Mouse (Mus musculus) brain, embryonic 18.5 days (tissue): Measurements from ENCODE around the gene Neurl1a.

Source experiments
- DNase-seq: peaks from one replicate; pipeline ENCODE4 v3.0.0-alpha.2; 2012; ENCODE audit warnings: low read depth, low spot score

Neurl1a gene

GRCm38 (mm10) chr19:47168223-47168622 lies 10.4 kb upstream of the Neurl1a start:
- no peak for DNase-seq

- no peak for DNase-seq
These were observed 9.7 kb upstream of the Neurl1a start for GRCm38 (mm10) chr19:47168793-47169412.

GRCm38 (mm10) chr19:47174515-47174914 lies 4.1 kb upstream of the Neurl1a start:
- no peak for DNase-seq

GRCm38 (mm10) chr19:47175472-47175871 lies 3.1 kb upstream of the Neurl1a start:
- DNase-seq: no peak

- no peak for DNase-seq
These were observed 1.6 kb upstream of the Neurl1a start for GRCm38 (mm10) chr19:47176916-47177505.

DNA sequence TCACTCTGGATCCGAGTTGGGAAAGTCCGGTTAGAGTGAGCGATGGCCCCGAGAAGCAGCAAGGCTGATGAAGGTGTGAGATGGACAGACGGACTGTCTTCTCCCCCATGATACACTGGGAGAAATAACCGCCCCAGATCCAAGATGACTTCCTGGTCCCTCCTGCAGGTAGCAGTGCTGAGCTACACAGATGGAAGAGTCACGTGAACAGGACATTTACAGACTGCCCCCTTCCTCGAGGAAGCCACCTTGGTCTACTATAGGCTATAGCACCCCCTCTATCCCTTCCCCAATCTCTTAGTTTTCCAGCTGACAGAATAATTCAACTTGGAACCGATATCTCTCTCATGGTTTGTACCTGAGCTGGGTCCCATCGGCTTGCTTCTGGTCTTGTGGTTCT lies 619 bp upstream of the Neurl1a start:
- DNase-seq: no peak

- no peak for DNase-seq
These were observed 721 bp downstream of the Neurl1a start for GRCm38 (mm10) chr19:47179272-47179809.

DNA sequence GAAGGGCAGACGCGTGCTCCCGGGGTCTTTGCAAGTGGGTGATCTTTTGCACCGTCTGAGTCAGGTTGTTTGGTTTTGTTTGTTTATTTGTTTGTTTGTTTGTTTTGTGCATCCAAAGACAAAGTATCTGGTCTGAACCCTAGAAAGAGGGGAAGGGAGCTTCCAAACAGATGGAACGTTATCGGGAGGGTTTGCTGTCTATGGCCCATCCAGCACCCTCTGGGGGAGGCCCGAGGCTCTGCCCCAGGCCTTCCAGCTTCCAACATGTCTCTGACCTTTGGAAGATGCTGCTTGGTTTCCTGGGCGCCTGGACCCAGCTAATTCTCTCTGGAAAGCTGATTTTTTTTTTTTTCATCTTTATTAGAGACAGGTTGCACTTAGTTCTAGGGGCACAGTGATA lies 1.4 kb downstream of the Neurl1a start:
- DNase-seq: no peak

- no peak for DNase-seq
These were observed 5.6 kb downstream of the Neurl1a start for GRCm38 (mm10) chr19:47184221-47184620.

- no peak for DNase-seq
These were observed 6.1 kb downstream of the Neurl1a start for GRCm38 (mm10) chr19:47184736-47185135.

GRCm38 (mm10) chr19:47186514-47187275 lies 8.1 kb downstream of the Neurl1a start:
- no peak for DNase-seq

DNA sequence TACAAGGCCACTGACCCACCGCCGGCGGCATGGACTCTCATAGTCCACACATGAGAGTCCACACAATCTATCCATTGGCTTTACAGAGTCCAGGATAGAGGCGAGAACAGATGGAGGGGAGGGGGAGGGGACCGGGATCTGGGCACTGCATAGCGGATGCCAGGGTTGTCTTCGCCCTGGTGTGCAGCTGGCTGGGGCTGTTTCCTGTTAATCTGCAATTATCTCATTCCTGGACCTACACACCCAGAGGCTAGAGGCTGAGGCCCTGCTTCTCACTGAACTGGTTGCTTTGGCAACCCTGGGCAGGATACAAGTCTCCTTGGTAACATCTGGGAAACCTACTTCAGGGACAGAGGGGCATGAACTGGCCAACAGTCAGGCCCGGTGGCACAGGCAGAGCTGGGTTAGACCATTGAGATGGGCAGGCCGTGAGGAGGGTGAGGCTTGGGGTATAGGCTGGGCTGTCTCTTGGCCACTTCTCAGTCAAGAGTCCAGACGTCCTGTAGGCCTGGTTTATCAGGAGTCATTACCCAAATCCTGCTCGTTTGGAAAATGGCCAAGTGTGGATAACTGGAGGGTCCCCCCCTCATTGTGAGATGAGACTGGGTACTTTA lies 10.0 kb downstream of the Neurl1a start:
- no peak for DNase-seq

DNA sequence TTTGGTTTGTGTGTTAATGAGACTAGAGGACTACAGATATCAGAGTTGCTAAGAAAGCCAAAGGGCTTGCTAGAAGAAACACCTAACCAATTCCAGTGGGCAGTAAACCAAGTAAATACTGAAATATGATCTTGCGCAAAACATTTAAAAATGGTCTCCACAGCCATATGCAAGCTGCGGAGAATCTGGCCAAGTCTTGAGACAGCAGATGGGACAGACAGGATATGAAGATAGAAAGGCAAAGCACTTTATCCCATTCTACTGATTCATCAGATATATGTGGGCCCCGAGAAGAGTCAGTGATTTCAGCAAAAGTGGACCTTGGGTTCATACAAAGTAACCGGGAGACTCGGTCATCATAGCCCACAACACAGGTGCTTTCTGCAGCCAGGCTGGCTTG lies 13.5 kb downstream of the Neurl1a start:
- no peak for DNase-seq

DNA sequence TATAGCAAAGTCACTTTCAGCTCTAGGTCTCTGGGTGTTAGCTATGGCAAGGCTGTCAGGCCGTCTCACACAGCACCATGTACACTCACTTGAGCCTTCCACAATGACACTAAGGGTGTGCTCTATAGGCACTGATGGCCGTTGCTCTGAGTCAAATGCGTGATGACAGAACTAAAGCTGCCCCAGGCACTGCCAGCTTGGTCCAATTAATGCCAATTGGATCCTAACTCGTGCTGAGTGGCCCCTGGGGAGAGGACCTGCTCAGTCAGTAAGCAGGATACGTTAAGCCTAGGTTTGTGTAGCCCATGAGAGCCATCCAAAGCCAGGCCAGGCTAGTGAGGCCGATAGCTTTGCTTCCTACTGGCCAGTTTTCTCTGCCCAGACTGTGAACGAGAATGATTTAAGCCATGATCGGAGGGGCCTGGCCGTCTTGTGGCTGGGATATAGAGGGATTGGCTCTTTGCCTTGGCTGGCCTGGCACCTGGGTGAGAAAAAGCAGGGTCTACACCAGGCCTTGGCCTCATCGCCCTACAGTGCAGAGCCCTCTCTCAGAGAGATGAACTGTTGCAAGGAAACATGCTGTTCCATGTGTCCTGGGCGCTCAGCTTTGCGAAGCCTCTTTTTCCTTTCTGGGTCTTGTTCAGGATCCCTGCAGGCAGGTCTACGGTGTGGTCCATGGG lies 20.2 kb downstream of the Neurl1a start:
- no peak for DNase-seq

- no peak for DNase-seq
These were observed 23.4 kb downstream of the Neurl1a start for GRCm38 (mm10) chr19:47201972-47202371.

- no peak for DNase-seq
These were observed 23.8 kb downstream of the Neurl1a start for GRCm38 (mm10) chr19:47202429-47202828.

DNA sequence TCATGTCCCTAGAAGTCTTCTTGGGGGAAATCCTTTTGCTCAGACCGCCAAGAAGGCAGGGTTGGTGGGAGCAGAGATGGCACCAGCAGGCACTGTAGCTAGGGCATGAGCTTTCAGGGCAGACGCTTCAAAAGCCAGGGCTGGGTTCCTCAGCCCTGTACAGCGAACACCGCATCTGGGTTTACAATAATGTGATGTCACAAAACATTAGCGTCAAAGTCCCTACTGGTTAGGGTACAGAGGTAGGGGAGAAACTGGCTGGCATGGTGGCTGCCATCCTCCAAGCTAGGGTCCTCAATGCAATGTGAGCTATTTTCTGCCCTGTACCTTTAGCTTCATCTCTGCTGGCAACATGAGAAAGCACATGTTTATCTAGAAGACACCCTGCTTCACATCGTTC lies 24.4 kb downstream of the Neurl1a start:
- no peak for DNase-seq

- no peak for DNase-seq
These were observed 26.0 kb downstream of the Neurl1a start for GRCm38 (mm10) chr19:47204653-47205052.

DNA sequence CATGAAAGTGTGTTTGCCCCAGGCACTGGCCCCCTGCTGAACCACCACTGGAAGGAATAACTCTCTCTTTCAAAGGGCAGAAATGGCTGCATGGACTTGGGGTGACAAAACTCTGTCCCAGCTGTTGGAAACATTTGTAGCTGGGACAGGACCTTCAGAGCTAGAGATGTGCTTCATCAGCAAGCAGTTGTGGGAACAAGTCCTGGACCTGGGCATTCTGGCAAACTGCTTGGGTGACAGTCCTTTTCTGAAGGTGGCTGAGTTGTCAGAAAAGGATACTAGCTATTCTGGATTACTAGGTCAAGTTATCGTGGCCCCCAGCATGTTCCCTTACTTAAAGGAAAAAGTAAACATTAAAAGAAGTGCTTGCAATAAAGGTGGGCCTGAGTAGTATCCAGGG lies 27.5 kb downstream of the Neurl1a start:
- DNase-seq: no peak

GRCm38 (mm10) chr19:47210432-47210831 lies 31.8 kb downstream of the Neurl1a start:
- no peak for DNase-seq

DNA sequence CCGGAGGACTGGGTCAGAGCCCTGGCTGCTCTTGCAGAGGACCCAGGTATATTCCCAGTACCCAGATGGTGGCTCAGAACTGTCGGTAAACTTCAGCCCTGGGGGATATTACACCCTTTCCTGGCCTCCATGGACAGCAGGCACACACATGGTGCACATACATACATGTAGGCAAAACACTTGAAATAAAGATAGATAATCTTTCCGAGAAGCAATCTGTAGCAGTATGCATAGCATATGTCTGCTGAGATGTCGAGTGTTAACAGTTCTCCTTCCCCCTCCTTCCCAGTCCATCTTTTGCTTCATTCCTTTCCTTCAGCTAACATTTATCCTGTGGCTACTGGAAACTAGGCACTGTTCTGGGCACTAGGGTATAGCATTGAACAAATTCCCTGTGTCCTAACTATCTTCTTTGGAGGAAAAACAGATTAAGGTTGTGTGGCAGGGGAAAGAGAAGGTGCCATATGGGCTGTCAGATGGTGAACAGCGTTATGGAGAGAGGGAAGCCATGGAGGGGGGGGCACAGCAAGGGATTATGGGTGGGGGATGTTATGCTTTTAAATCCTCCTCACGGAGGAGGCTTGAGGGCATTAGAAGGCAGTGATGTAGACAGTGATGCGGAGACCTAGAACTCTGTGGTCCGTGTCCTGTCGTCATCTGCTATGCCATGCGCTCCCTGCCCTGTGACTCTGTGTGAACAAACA lies 33.1 kb downstream of the Neurl1a start:
- peak; percentile 64 for DNase-seq
